Mouse (Mus musculus): ENCODE results near the gene Terf2.
"Not testable (repeated sequence)": the region's sequence is repeated elsewhere in the genome, so short reads cannot be mapped to it uniquely, and the experiment has no call there.

The Terf2 gene

DNA sequence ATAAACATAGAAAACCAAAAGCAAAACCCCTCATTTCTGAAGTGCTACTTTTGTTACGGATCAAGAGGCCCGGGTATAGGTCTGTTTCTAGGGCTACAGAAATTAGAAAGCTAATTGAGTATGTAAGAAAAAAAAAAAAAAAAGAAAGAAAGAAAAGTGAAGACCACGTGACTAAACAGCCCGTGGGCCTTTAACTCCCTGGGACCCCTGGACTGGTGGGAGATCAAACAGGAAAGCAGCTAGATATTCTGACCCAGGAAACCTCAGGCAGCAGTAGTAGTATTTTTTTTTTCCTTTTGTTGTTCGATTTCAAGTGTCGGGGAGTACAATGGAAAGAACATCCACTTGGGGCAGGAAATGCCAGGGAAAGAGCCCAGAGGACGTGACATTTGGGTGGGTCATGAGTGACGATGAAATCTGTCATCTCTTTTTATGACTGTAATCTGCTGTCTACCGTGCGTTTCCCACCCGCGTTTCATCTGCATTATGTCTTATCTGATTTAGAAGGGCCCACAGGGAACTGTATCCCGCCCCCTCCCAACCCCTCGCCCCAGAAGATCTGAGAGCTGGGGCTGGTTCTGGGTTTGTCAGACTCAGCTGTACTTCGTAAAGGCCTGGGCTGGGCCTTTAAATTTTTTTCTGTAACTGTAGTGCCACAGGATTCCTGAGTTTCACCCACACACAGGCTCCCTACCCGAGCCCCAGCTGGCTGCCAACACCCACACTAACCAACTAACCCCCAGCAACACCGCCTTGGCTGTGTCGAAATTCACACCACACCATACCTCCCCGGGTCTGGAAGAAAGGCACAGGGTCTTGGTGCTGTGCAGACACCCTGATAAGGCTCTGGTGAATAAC, 18.0 kb upstream of the Terf2 start:
- no peak for DNase-seq (ENCODE audit: low spot score in 2 of 2)

GRCm38 (mm10) chr8:107113209-107113608, 16.9 kb upstream of the Terf2 start:
- no peak for DNase-seq (ENCODE audit: low spot score in 2 of 2)

GRCm38 (mm10) chr8:107111340-107112105, 15.2 kb upstream of the Terf2 start:
- DNase-seq (ENCODE audit: low spot score in 2 of 2) = no peak

DNA sequence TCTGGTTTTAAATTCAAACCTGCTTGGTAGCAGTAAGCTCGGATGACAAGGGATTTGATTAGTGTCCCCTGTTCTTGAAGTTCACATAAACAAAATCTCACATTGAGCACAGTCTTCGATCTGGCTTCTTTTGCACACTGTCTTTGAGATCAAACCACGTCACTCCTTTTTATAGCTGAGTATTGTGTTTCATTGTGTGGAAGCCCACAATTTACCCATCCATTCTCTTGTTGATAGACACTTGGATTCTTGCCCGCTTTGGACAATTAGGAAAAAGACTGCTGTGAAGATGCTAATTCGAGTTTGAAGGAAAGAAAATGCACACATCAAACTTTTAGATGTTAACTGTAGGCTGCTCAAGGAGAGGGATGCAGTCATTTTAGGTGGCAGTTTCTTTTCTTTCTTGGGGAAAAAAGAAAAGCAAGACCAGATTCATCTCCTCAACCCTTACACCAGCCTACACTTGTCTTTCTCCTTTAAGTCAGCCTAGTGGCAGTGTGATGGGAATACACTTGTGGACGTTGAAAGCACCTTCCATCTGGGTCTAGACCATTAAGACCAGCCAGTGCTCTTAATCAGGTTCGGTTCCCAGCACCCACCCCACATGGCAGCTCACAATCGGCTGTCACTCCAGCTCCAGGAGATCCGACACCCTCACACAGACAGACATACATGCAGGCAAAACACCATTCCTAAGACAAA, 14.4 kb upstream of the Terf2 start:
- DNase-seq (ENCODE audit: low spot score in 2 of 2) = no peak

DNA sequence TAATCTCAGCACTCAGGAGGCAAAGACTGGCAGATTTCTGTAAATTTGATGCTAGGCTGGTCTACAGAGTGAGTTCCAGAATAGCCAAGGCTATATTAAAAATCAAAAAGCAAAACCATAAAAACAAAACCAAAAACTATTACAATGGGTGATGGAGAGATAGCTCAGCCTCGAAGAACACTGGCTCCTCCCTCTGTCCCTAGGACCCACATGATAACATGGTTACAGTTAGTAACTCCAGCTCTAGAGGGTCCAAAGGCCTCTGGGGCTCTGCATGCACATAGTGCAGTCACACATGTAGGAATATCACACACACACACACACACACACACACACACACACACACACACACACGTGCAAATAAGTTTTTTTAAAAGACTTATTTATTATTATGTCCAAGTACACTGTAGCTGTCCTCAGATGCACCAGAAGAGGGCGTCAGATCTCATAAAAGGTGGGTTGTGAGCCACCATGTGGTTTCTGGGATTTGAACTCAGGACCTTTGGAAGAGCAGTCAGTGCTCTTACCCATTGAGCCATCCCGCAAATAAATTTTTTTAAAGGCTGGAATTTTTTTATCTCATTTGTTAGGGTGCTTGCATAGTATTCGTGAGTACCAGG, 13.6 kb upstream of the Terf2 start:
- DNase-seq (ENCODE audit: low spot score in 2 of 2) = no peak

GRCm38 (mm10) chr8:107108978-107109720, 12.8 kb upstream of the Terf2 start:
- no peak for DNase-seq (ENCODE audit: low spot score in 2 of 2)

GRCm38 (mm10) chr8:107108089-107108488, 11.7 kb upstream of the Terf2 start:
- not testable (repeated sequence) for DNase-seq (ENCODE audit: low spot score in 2 of 2)

DNA sequence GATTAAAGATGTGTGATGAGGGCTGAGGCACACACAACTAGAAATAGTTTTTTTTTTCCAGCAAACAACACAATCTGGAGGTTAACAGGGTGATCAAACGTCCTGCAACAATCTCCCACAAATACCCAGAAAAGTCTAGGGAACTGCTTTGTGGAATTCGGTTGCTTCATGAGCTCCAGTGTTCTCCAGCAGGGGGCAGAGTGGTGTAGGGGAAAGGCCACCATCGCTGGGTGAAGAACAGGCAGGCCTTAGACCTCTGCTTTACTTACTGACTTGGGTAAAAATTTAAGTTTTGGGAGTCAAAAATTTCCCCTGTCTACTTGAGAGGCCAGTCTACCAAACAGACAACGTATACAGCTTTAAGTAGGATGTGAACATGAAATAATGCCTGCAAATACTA, 8.2 kb upstream of the Terf2 start:
- DNase-seq (ENCODE audit: low spot score in 2 of 2) = peak in 1 of 2 experiments; percentile 79

DNA sequence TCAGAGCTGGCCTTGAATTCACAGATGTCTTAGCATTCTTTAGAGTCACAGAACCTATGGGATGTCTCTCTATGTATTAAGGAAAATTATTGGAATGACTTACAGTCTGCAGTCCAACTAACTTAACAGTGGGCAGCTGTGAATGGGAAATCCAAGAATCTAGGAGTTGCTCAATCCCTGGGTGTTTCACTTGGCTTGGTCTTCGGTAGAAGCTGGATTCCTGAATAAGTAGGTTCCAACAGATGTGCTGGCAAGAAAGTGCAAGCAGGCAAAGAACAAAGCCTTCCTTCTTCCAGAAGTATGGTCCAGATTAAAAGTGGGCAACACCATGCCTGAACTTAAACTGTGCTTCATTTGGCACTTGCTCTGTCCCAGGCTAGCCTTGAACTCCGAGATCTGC, 4.3 kb upstream of the Terf2 start:
- DNase-seq (ENCODE audit: low spot score in 2 of 2) = no peak

DNA sequence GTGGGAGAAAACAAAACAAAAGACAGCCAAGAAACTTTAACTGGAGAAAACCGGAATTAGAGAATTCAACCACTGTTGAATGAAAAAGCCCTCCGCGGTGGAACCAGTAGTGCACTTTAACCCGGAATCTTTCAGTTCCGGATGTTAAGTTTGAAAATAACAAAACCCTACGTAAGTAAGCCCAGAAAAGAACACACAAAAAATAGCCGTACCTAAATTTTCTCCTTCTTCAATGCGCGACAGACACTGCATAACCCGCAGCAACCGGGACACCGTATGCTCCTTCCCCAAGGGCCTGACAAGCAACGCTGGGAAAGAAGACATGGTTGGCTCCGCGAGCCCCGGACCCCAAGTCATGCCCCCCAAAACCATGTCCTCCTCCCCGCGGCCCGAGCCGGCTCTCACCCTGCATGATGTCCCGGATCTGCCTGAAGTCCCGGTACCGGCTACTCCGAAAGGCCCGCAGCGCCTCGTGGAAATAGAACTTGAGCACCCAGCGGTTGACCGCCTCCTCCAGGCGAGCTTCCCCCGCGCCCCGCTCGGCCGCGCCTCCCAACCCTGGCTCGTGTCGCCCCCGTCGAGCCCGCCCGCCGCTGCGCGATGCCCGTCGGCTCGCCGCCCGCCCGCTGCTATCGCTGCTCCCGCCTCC, 506 bp downstream of the Terf2 start:
- peak in 1 of 2 experiments; percentile 37 for DNase-seq (ENCODE audit: low spot score in 2 of 2)

DNA sequence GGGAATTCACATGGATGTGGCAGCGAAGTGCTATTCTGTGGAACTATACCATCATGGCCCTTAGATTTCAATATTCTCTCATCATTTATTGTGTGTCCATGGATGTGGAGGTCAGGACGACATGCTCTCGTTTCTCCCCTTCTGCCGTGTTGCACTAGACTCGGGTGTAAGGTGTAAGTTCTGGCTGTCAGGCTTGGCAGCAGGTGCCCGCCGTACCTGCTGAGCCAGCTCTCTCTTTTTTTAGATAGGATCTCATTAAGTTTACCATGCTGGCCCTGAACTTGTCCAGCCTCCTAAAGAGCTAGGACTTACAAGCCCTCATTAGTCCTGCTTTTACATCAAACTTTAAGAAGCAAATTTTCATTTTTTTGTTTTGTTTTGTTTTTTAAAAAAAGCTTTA, 5.8 kb downstream of the Terf2 start:
- no peak for DNase-seq (ENCODE audit: low spot score in 2 of 2)

DNA sequence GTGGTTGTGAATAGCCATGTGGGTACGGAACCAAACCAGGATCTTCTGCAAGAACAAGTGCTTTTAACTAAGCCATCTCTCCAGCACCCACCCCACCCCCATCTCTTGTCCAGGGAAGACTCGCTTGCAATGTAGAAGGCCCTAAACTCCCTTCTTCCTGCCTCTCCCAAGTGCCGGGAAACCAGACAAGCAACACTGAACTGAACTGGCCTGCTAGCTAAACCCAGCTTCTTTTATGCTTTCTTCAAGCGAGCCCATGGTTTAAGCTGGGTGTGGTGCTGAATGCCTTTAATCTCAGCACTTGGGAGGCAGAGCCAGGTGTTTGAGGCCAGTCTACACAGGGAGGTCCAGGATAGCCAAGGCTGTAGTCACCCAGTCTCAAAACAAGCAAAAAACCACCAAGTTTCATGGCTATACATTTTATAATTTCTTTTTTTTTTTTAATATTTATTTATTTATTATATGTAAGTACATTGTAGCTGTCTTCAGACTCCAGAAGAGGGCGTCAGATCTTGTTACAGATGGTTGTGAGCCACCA, 7.8 kb downstream of the Terf2 start:
- no peak for DNase-seq (ENCODE audit: low spot score in 2 of 2)

- DNase-seq (ENCODE audit: low spot score in 2 of 2) = no peak
Observed at GRCm38 (mm10) chr8:107086018-107086417, 10.3 kb downstream of the Terf2 start.

GRCm38 (mm10) chr8:107085358-107085757, 11.0 kb downstream of the Terf2 start:
- DNase-seq (ENCODE audit: low spot score in 2 of 2) = no peak

DNA sequence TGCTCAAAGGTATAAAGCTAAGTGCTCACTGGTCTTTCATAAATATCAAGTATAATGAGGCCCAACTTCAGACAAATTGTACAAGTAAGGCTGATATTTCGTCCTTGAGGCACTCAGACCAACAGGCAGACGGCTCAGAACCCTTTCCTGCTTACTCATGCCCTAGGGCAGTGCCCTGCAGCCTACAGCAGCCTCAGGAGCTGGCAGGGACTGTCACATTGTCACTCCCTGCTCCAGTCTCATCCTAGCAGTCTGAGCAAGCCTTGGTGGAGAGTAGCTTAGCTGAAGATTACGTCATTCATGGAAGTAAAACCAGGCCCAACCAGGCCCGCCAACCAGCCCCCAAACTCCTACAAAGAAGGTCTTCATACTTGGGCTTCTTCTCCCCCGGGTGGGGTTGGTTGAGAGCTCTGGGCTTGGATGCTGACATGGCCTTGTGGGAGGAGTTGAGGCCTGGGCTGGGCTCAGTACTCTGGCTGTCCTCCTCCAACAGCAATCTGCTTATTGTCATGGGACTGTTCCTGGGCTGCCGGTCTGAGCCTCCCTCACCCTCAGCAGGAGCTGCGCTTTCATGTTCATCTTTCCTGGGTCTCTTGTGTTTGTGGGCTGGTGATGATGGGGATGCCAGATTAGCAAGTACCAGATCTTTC, 20.0 kb downstream of the Terf2 start:
- DNase-seq (ENCODE audit: low spot score in 2 of 2) = no peak

GRCm38 (mm10) chr8:107074128-107074527, 22.2 kb downstream of the Terf2 start:
- DNase-seq (ENCODE audit: low spot score in 2 of 2) = no peak

DNA sequence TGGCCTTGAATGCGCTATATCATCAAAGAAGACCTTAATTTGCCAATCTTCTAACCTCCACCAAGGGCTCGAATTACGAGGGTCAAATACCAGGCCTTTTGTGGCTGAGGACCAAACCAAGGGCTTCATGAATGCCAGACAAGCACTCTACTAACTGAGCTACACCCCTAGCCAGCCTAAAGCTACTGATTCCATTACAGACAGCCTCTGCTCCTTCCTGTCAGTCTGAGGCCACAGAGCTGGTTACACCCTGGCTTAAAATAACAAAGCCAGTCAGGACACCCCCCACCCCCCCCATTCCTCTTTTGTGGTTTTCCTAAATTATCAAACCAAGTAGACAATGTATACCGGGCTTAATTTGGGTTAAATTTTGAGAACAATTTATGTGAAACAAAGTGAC, 22.6 kb downstream of the Terf2 start:
- DNase-seq (ENCODE audit: low spot score in 2 of 2) = no peak

DNA sequence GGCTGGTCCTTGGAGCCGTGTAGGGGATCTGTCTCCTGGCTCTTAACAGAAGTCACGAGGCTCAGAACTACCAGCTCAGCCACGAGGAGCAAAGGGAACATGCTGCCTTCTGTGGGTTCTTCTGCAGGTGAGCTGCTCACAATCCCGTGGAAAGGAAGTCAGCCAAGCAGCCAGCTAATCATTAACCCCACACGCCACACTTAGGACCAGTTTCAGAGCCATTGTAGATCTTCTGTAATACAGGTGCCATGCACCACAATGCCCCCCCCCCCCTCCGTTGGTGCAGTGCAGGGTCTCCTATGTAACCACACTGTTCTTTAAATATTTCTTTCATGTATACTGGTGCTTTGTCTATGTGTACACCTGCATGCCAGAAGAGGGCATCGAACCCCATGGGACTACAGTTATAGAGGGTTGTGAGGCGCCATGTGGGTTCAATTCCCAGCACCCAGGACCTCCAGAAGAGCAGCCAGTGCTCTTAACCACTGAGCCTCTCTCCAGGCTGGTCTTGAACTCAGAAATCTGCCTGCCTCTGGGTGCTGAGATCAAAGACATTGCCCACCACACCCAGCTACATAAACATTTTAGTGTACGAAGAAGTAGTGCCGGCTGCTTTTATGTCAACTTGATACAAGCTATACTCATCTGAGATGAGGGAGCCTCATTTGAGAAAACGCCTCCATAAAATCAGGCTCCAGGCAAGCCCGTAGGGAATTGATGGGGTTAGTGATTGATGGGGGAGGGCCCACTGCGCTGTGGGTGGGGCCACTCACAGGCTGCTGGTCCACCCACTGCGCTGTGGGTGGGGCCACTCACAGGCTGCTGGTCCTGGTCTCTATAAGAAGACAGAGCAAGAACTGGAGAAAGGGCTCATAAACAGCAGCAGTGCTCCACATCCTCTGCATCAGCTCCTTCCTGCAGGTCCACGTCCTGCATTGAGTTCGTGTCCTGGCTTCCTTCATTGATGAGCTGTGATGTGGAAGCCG, 30.5 kb downstream of the Terf2 start, which contains the start of gene Tmed6:
TSS of gene Tmed6 (minus strand) at position 134 of the 986 bp plus-strand sequence.
- no peak for DNase-seq (ENCODE audit: low spot score in 2 of 2)

DNA sequence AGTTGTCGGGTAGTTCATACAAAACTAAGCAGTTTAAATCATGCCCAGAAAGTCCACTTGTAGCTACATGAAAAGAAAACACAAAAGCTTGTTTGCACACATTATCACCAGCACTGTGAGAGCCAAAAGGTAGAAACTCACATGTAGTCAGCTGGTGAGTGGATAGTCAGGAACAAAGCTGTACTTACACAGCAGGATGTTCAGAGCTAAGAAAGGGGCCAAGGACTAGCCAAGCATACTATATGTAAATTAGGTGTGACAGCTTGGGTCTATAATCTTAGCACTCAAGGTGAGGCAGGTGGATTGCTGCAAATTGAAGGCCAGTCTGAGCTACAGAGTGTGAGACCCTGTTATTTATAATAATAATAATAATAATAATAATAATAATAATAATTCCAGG, 33.7 kb downstream of the Terf2 start:
- DNase-seq (ENCODE audit: low spot score in 2 of 2) = no peak
